ENCODE assay signal across 8 mouse cellular contexts in genomic region chr7:126898102-126898990, GRCm38 (mm10). TPM values are rescaled to one million over a fixed set of nuclear protein-coding genes. Genes with fewer than 3 reads are reported as not detected.
DNase-seq lines count a peak whose midpoint lies in the region; ATAC-seq lines count a peak whose summit lies in the region.

No protein-coding gene starts in this region.

- peak; percentile 89 for ATAC-seq in common myeloid progenitor, adult 5-6 weeks (replicated peaks; ENCODE audit: low read depth, poor library complexity, severe bottlenecking)
- peak; percentile 89 for ATAC-seq in megakaryocyte progenitor cell, adult 5-6 weeks (replicated peaks; ENCODE audit: poor library complexity)

- DNase-seq in ZHBTc4 (ENCODE audit: low read depth, low spot score): peak; percentile 95
- DNase-seq in gastrocnemius, adult 8-10 months (ENCODE audit: low spot score in 2 of 2): peak; percentile 91 to 93
- peak; percentile 95 for DNase-seq in induced T-regulatory cell, adult 2 months (ENCODE audit: low read depth)
- peak; percentile 73 to 94 for DNase-seq in left cerebral cortex, adult 9 months (ENCODE audit: low spot score in 2 of 2)
- DNase-seq in right cerebral cortex, postnatal 14 days: peak; percentile 98
- DNase-seq in urinary bladder, postnatal 36 days (ENCODE audit: low spot score in 2 of 2): peak; percentile 93 to 98

RNA-seq across cellular contexts. Expression of gene Taok2, which starts 13.8 kb away (rescaled TPM):
- total RNA-seq in common myeloid progenitor, adult 5-6 weeks (2017): 32.2 and 42.2 TPM in 2 replicates
- 10 to 100 TPM; 18.6 to 20.9 (median 20.0) TPM for total RNA-seq in gastrocnemius, adult 8-10 months (2022)
- 16.5 and 19.4 TPM in 2 replicates for total RNA-seq in megakaryocyte progenitor cell, adult 5-6 weeks (2015)
- total RNA-seq in megakaryocyte progenitor cell, adult 5-6 weeks (2017): 30.2 and 32.6 TPM in 2 replicates

RNA-seq across cellular contexts. Expression of gene Tmem219, which starts 24.4 kb away (rescaled TPM):
- 21.1 and 31.9 TPM in 2 replicates for total RNA-seq in common myeloid progenitor, adult 5-6 weeks (2017)
- 10 to 100 TPM in 3 of 4 experiments, 1 to 10 TPM in 1; 9.3 to 13.4 (median 12.0) TPM for total RNA-seq in gastrocnemius, adult 8-10 months (2022)
- total RNA-seq in megakaryocyte progenitor cell, adult 5-6 weeks (2015): 19.1 and 28.8 TPM in 2 replicates
- total RNA-seq in megakaryocyte progenitor cell, adult 5-6 weeks (2017): 19.8 and 36.4 TPM in 2 replicates

RNA-seq across cellular contexts. Expression of gene Kctd13, which starts 30.3 kb away (rescaled TPM):
- 9.6 and 13.2 TPM in 2 replicates for total RNA-seq in common myeloid progenitor, adult 5-6 weeks (2017)
- 1 to 10 TPM; 1.2 to 4.0 (median 2.7) TPM for total RNA-seq in gastrocnemius, adult 8-10 months (2022)
- total RNA-seq in megakaryocyte progenitor cell, adult 5-6 weeks (2015): 6.6 and 11.5 TPM in 2 replicates
- total RNA-seq in megakaryocyte progenitor cell, adult 5-6 weeks (2017): 8.9 and 13.2 TPM in 2 replicates

RNA-seq across cellular contexts. Expression of gene Ino80e, which starts 36.2 kb away (rescaled TPM):
- total RNA-seq in common myeloid progenitor, adult 5-6 weeks (2017): 33.4 and 43.2 TPM in 2 replicates
- total RNA-seq in gastrocnemius, adult 8-10 months (2022): 10 to 100 TPM in 3 of 4 experiments, 1 to 10 TPM in 1; 10.0 to 11.1 (median 10.5) TPM
- 83.1 and 83.9 TPM in 2 replicates for total RNA-seq in megakaryocyte progenitor cell, adult 5-6 weeks (2015)
- total RNA-seq in megakaryocyte progenitor cell, adult 5-6 weeks (2017): 36.3 and 38.5 TPM in 2 replicates

RNA-seq across cellular contexts. Expression of gene Hirip3, which starts 36.6 kb away (rescaled TPM):
- 283 and 331 TPM in 2 replicates for total RNA-seq in common myeloid progenitor, adult 5-6 weeks (2017)
- total RNA-seq in gastrocnemius, adult 8-10 months (2022): 1 to 10 TPM; 4.1 to 9.6 (median 5.1) TPM
- 21.8 and 27.5 TPM in 2 replicates for total RNA-seq in megakaryocyte progenitor cell, adult 5-6 weeks (2015)
- total RNA-seq in megakaryocyte progenitor cell, adult 5-6 weeks (2017): 215 and 246 TPM in 2 replicates

Comparison
In these comparisons a context has a peak if more than half of its experiments do, and no peak if none do; other contexts are left out.
1. Peak in every context shown above with its lines: DNase-seq and ATAC-seq.